Mouse (Mus musculus) spleen, adult 2 months (tissue): ENCODE results near the gene Nmt1.

Experiments used
- CTCF ChIP-seq: fragments of 200-500 bp; IDR thresholded peaks from 2 replicates; pipeline ENCODE4 v1.5.1; 2011; ENCODE audit warnings: mild to moderate bottlenecking, inconsistent platforms; ENCODE audit not compliant: insufficient read depth, insufficient read length, insufficient replicate concordance; ENCODE audit errors: extremely low read depth
- POLR2A ChIP-seq: fragments of 200-500 bp; IDR thresholded peaks from 2 replicates; pipeline ENCODE4 v1.6.1; 2011; ENCODE audit warnings: low read depth, low read length, inconsistent platforms

DNA sequence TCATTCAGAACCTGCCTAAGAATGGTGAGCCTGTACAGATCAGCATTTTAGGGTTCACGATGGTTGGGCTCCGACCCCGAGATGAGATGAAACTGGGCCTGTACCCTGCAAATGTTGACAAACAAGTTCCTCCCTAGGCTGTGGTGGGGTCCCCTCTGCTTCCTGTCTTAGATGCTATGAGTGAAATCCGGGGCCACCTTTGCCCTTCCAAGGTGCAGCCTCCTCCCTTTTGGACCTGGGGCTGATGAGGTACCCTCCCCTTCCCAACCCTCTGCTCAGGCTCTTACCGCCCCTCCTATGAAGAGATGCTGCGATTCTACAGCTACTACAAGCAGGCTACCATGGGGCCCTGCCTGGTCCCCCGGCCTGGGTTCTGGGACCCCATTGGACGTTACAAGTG lies 75.6 kb downstream of the Nmt1 start:
- TF ChIP-seq POLR2A (no peak), CTCF (no peak)
